Mouse (Mus musculus) midbrain, embryonic 12.5 days (tissue): ENCODE results near the gene Fuom. TPM values are rescaled to one million over a fixed set of nuclear protein-coding genes. Genes with fewer than 3 reads are reported as not detected.
A peak's percentile ranks its signal among the peaks of the same experiment; 100 is the strongest.

Experiments
- ATAC-seq: fragments of 200-750 bp; cut with Nextera tagmentation; 2 replicates; pipeline ENCODE4 v1.8.0; 2017; ENCODE audit warnings: low read depth, moderate TSS enrichment, moderate library complexity; ENCODE audit not compliant: low FRiP score
- H3K27ac ChIP-seq: fragments of 300-500 bp; sonication (generic); replicated peaks from 2 replicates; pipeline ENCODE4 v1.5.1; 2016; ENCODE audit warnings: mild to moderate bottlenecking
- H3K27me3 ChIP-seq: fragments of 300-500 bp; sonication (generic); 2 replicates; pipeline ENCODE4 v1.6.1; 2016; ENCODE audit warnings: mild to moderate bottlenecking
- H3K36me3 ChIP-seq: fragments of 300-500 bp; sonication (generic); 2 replicates; pipeline ENCODE4 v1.6.1; 2016
- H3K4me1 ChIP-seq: fragments of 300-500 bp; sonication (generic); 2 replicates; pipeline ENCODE4 v1.6.1; 2016
- H3K4me2 ChIP-seq: fragments of 300-500 bp; sonication (generic); replicated peaks from 2 replicates; pipeline ENCODE4 v1.6.1; 2016; ENCODE audit warnings: mild to moderate bottlenecking, moderate library complexity
- H3K4me3 ChIP-seq: fragments of 300-500 bp; sonication (generic); 2 replicates; pipeline ENCODE4 v1.5.1; 2016; ENCODE audit warnings: mild to moderate bottlenecking
- H3K9ac ChIP-seq: fragments of 300-500 bp; sonication (generic); replicated peaks from 2 replicates; pipeline ENCODE4 v1.6.1; 2016; ENCODE audit warnings: mild to moderate bottlenecking, moderate library complexity
- H3K9me3 ChIP-seq: fragments of 300-500 bp; sonication (generic); 2 replicates; pipeline ENCODE4 v1.6.1; 2016; ENCODE audit warnings: mild to moderate bottlenecking
- WGBS: fragments of 180-500 bp; shearing (Covaris S2); methylation state at CpG from one replicate; pipeline ENCODE4 v1.1.7; 2016; 5-methylcytosine and 5-hydroxymethylcytosine counted together
- polyA plus RNA-seq: library from polyadenylated mRNA; unstranded; fragments of >200 nt; fragmentation: Nextera tagmentation; extraction: Ambion mirVana; gene quantifications from 2 replicates; pipeline ENCODE4 v1.2.1, GENCODE M21; 2016

The Fuom gene
- polyA plus RNA-seq, 1 experiment from 2014 or later = 14.6 TPM

GRCm38 (mm10) chr7:140047811-140048311 lies 54.4 kb downstream of the Fuom start:
- no peak for ATAC-seq
- H3K4me3 ChIP-seq = peak overlapping the region; percentile 34
- under 1% methylated on average over 33 of the region's 33 CpGs for WGBS
- H3K4me2 ChIP-seq = peak overlapping the region; percentile 51
- H3K27me3 ChIP-seq = peaks cover 97% of the 10 kb centered on the region
- no peak overlapping the region for H3K27ac ChIP-seq
- peaks cover 24% of the 10 kb centered on the region for H3K4me1 ChIP-seq
- no peaks in the 10 kb centered on the region for H3K9me3 ChIP-seq
- no peak overlapping the region for H3K9ac ChIP-seq
- H3K36me3 ChIP-seq = no peaks in the 10 kb centered on the region

Other genes with a start within 250 kb of the Fuom start
- gene Kndc1, start 207.7 kb downstream of the Fuom start, polyA plus RNA-seq = 1.2 and 1.5 TPM in 2 replicates
- not detected in 2 replicates for gene Utf1, start 158.7 kb downstream of the Fuom start, polyA plus RNA-seq
- 0.45 and 0.52 TPM in 2 replicates for gene 6430531B16Rik, start 123.7 kb downstream of the Fuom start, polyA plus RNA-seq
- 3.6 and 3.9 TPM in 2 replicates for gene Adam8, start 109.9 kb downstream of the Fuom start, polyA plus RNA-seq
- gene Zfp511, start 66.0 kb downstream of the Fuom start, polyA plus RNA-seq = 41.9 and 45.2 TPM in 2 replicates
- 70.6 and 72.7 TPM in 2 replicates for gene Tubgcp2, start 65.8 kb downstream of the Fuom start, polyA plus RNA-seq
- gene Msx3, start 53.4 kb downstream of the Fuom start, polyA plus RNA-seq = 2.5 and 6.9 TPM in 2 replicates
- 21.4 and 22.3 TPM in 2 replicates for gene Caly, start 19.9 kb downstream of the Fuom start, polyA plus RNA-seq
- gene Prap1, start 9.0 kb downstream of the Fuom start, polyA plus RNA-seq = not detected in 2 replicates
- 9.8 and 11.3 TPM in 2 replicates for gene Paox, start 13.4 kb upstream of the Fuom start, polyA plus RNA-seq
- 136 and 142 TPM in 2 replicates for gene Echs1, start 14.0 kb upstream of the Fuom start, polyA plus RNA-seq
- 26.1 and 28.8 TPM in 2 replicates for gene Mtg1, start 35.1 kb upstream of the Fuom start, polyA plus RNA-seq
- gene Sprn, start 52.4 kb upstream of the Fuom start, polyA plus RNA-seq = 2.8 and 3.1 TPM in 2 replicates
- gene Olfr522, start 62.3 kb upstream of the Fuom start, polyA plus RNA-seq = not detected in 2 replicates
- gene Olfr523, start 70.8 kb upstream of the Fuom start, polyA plus RNA-seq = not detected in 2 replicates
- not detected in 2 replicates for gene Olfr524, start 103.5 kb upstream of the Fuom start, polyA plus RNA-seq
- not detected in 2 replicates for gene Cd163l1, start 115.8 kb upstream of the Fuom start, polyA plus RNA-seq
- not detected in 2 replicates for gene 5830411N06Rik, start 144.8 kb upstream of the Fuom start, polyA plus RNA-seq
- gene Olfr525, start 218.4 kb upstream of the Fuom start, polyA plus RNA-seq = not detected in 2 replicates
- not detected in 2 replicates for gene Olfr527, start 231.6 kb upstream of the Fuom start, polyA plus RNA-seq